Mouse (Mus musculus) T-helper 2 cell (primary cell): ENCODE measurements around the gene Cntnap2.

Source experiments
- in situ Hi-C: fragments of 300-600 bp; cut with MboI, MseI; formaldehyde crosslinking; loops from one replicate; pipeline ENCODE4 v1.15.1; 2025; ENCODE audit warnings: high pct_unique_total_duplicates

Cntnap2 gene

GRCm38 (mm10) chr6:45323505-45323904 is 264.3 kb downstream of the Cntnap2 start:
- in situ Hi-C loops, result no loop called here

- in situ Hi-C loops, result no loop called here
Observed at GRCm38 (mm10) chr6:45327952-45328485, 268.9 kb downstream of the Cntnap2 start.

GRCm38 (mm10) chr6:45345396-45345795 is 286.2 kb downstream of the Cntnap2 start:
- in situ Hi-C loops, result no loop called here

- in situ Hi-C loops, result no loop called here
Observed at GRCm38 (mm10) chr6:45345953-45346352, 286.8 kb downstream of the Cntnap2 start.

GRCm38 (mm10) chr6:45366442-45366841 is 307.3 kb downstream of the Cntnap2 start:
- in situ Hi-C loops, result no loop called here

- in situ Hi-C loops, result no loop called here
Observed at GRCm38 (mm10) chr6:45381126-45381525, 322.0 kb downstream of the Cntnap2 start.

GRCm38 (mm10) chr6:45389034-45389433 is 329.9 kb downstream of the Cntnap2 start:
- in situ Hi-C loops, result no loop called here

- in situ Hi-C loops, result no loop called here
Observed at GRCm38 (mm10) chr6:45413629-45414028, 354.5 kb downstream of the Cntnap2 start.

- in situ Hi-C loops, result no loop called here
Observed at GRCm38 (mm10) chr6:45455424-45455823, 396.3 kb downstream of the Cntnap2 start.

GRCm38 (mm10) chr6:45518221-45518620 is 459.1 kb downstream of the Cntnap2 start:
- in situ Hi-C loops, result no loop called here

- in situ Hi-C loops, result no loop called here
Observed at GRCm38 (mm10) chr6:45536999-45537398, 477.8 kb downstream of the Cntnap2 start.

- in situ Hi-C loops, result no loop called here
Observed at GRCm38 (mm10) chr6:45544319-45544875, 485.2 kb downstream of the Cntnap2 start.

GRCm38 (mm10) chr6:45559724-45560123 is 500.6 kb downstream of the Cntnap2 start:
- in situ Hi-C loops, result no loop called here

GRCm38 (mm10) chr6:45584467-45585094 is 525.4 kb downstream of the Cntnap2 start:
- in situ Hi-C loops, result no loop called here

GRCm38 (mm10) chr6:45589084-45589483 is 529.9 kb downstream of the Cntnap2 start:
- in situ Hi-C loops, result no loop called here

GRCm38 (mm10) chr6:45647017-45647416 is 587.9 kb downstream of the Cntnap2 start:
- in situ Hi-C loops, result no loop called here

GRCm38 (mm10) chr6:45648419-45648818 is 589.3 kb downstream of the Cntnap2 start:
- in situ Hi-C loops, result no loop called here

GRCm38 (mm10) chr6:45700287-45700686 is 641.1 kb downstream of the Cntnap2 start:
- in situ Hi-C loops, result no loop called here

- in situ Hi-C loops, result loop anchor here (10.0 kb wide), 1 partner anchor 1147 kb away; no protein-coding TSS in a partner anchor
Observed at GRCm38 (mm10) chr6:45791612-45792011, 732.5 kb downstream of the Cntnap2 start.

GRCm38 (mm10) chr6:45841626-45842341 is 782.6 kb downstream of the Cntnap2 start:
- in situ Hi-C loops, result no loop called here

GRCm38 (mm10) chr6:45843736-45844135 is 784.6 kb downstream of the Cntnap2 start:
- in situ Hi-C loops, result no loop called here

GRCm38 (mm10) chr6:45871409-45871992 is 812.3 kb downstream of the Cntnap2 start:
- in situ Hi-C loops, result no loop called here
